Mouse (Mus musculus) cerebellum, adult 2 months (tissue): ENCODE measurements around the gene Hpca. TPM values are rescaled to one million over a fixed set of nuclear protein-coding genes. Genes with fewer than 3 reads are reported as not detected.

Experiments used
- DNase-seq, 2 experiments: peaks; one replicate each; pipeline ENCODE4 v3.0.0; 2021
- H3K27ac ChIP-seq: fragments of 200-500 bp; 2 replicates; pipeline ENCODE4 v1.5.1; 2012; ENCODE audit warnings: low read length, control low read depth, inconsistent platforms; ENCODE audit not compliant: insufficient read depth
- H3K27me3 ChIP-seq: fragments of 200-500 bp; 2 replicates; pipeline ENCODE4 v1.6.1; 2012; ENCODE audit warnings: inconsistent platforms, mild to moderate bottlenecking, low read length, moderate library complexity; ENCODE audit not compliant: control insufficient read depth, insufficient read depth
- H3K4me1 ChIP-seq: fragments of 200-500 bp; 2 replicates; pipeline ENCODE4 v1.6.1; 2011; ENCODE audit warnings: low read length; ENCODE audit not compliant: control insufficient read depth, insufficient read depth
- H3K4me3 ChIP-seq: fragments of 200-500 bp; replicated peaks from 2 replicates; pipeline ENCODE3; 2011; ENCODE audit warnings: mild to moderate bottlenecking, low read depth, low read length, control low read depth; ENCODE audit not compliant: insufficient read depth
- CTCF ChIP-seq: fragments of 200-500 bp; IDR thresholded peaks from 2 replicates; pipeline ENCODE4 v1.5.1; 2011; ENCODE audit warnings: low read depth, mild to moderate bottlenecking, control low read depth, low read length, moderate library complexity, borderline replicate concordance; ENCODE audit not compliant: insufficient read depth
- POLR2A ChIP-seq: fragments of 200-500 bp; IDR thresholded peaks from 2 replicates; pipeline ENCODE4 v1.6.1; 2011; ENCODE audit warnings: low read length, control low read depth, borderline replicate concordance; ENCODE audit not compliant: insufficient read depth
- WGBS: fragments of 180-500 bp; shearing (Covaris S2); methylation state at CpG from one replicate; pipeline ENCODE4 v1.1.7; 2018; 5-methylcytosine and 5-hydroxymethylcytosine counted together
- polyA plus RNA-seq: library from polyadenylated mRNA; depleted of rRNA; stranded (reverse); fragments of >200 nt; gene quantifications from 2 replicates; pipeline ENCODE4 v1.2.3, GENCODE M21; 2012

Hpca gene
- polyA plus RNA-seq, 1 experiment, result 176 TPM

DNA sequence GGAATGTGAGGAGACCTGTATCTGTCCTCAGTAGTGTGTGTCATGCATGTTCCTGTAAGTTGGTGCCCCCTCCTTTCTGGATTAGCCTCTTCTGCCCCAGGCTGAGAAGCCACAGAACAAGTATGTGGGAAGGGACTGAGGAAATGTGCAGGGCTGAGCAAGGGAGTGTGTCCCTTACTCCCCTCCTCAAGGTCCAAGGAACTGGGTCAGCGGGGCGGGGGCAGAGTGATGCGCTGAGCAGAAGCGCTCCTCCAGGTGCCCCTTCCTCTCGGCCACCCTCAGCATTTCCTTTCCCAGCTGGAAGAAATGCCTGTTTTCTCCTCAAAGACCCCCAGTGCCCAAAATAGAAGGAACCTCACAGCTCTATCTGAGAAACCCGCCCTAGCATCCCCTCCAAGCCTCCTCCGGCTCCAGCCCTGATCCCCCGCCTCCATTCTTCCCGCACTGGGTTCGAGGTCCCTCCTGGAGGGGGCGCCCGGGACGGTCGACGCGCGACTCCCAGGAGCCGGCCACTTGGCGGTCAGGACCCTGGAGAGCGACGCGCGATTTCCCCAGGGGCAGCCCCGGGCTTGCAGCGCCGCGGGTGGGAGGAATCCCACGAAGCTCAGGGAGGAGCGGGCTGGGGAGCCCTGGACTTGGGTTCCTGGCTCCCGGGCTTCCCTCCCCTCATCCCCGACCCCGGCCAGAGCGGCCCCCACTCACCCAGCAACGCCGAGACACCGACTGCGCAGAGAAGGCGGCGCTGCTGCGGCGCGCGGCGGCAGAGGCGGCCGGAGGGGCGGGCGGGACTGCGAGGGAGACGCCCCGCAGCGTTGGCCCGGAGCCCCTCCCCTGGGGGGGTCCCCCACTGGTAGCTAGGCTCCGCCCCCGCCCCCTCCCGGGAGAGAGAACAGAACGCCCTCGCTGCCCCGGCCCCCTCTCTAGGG lies 1.1 kb downstream of the Hpca start:
- no peaks in the 10 kb centered on the region for H3K27me3 ChIP-seq
- peak overlapping the region; percentile 55 for H3K4me3 ChIP-seq
- DNase-seq, result peak in 1 of 2 experiments; percentile 48
- 3% methylated on average over 55 of the region's 59 CpGs for whole genome bisulfite sequencing
- H3K4me1 ChIP-seq, result peaks cover 15% of the 10 kb centered on the region
- TF ChIP-seq POLR2A (no peak), CTCF (no peak)
- no peak overlapping the region for H3K27ac ChIP-seq

DNA sequence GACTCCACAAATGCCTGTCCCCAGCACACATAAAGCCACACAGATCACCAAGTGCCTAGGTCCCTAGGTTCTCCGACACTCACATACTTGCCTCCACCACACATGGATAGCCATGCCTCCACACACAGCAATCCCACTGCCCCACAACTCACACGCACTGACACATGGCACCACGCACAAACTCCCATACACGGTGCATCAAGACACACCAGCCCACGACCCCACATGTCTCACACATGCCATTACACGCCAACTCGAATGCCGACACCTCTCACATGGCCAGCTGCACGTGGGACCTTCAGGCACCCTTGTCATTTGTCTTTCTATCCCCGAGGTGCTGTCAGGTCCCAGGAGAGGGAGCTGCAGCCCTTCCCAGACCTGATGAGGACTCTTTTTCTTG lies 2.1 kb downstream of the Hpca start:
- peaks cover 13% of the 10 kb centered on the region for H3K4me1 ChIP-seq
- H3K4me3 ChIP-seq, result no peak overlapping the region
- H3K27ac ChIP-seq, result no peak overlapping the region
- no peaks in the 10 kb centered on the region for H3K27me3 ChIP-seq
- 76% methylated on average over 10 of the region's 10 CpGs for WGBS
- no peak for DNase-seq
- no peak for TF ChIP-seq CTCF
- TF ChIP-seq POLR2A, result no peak

DNA sequence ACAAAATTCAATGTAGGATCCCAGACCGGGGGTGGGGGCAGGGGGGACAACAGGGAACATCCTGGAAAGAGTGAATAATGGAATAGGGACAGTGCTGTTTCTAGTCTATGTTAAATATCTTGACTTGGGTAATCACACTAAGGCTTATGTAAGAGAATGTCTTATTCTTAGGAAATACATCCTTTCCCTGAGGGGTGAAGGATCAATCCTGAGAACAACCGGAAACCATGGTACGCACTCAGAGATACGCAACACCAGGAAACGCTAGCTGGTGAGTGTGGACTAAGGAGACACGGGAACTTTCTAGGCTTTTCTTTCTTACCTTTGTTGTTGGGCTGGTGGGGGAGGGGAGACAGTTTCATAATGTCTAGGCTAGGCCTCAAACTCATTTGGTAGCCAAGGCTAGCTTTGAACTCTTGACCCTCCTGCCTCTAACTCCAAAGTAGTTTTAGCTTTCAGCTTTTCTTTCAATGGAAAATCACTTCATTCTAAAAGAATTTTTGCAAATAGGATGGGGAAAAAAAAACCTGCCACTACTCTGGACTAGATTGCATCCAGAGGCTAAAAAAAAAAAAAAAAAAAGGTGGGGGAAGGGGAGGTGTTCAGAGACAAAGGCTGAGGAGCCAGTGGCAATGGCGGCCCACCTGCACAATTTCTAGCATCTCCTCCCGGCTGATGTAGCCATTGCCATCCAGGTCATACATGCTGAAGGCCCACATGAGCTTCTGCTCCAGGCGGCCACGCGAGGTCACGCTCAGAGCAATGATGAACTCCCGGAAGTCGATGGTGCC lies 3.9 kb downstream of the Hpca start:
- no peaks in the 10 kb centered on the region for H3K27me3 ChIP-seq
- H3K4me1 ChIP-seq, result peaks cover 10% of the 10 kb centered on the region; the same call in 1 of the 2 replicates
- 91% methylated on average over 14 of the region's 14 CpGs for WGBS
- no peak overlapping the region for H3K27ac ChIP-seq
- no peak for DNase-seq
- no peak overlapping the region for H3K4me3 ChIP-seq
- no peak for TF ChIP-seq CTCF
- no peak for TF ChIP-seq POLR2A

DNA sequence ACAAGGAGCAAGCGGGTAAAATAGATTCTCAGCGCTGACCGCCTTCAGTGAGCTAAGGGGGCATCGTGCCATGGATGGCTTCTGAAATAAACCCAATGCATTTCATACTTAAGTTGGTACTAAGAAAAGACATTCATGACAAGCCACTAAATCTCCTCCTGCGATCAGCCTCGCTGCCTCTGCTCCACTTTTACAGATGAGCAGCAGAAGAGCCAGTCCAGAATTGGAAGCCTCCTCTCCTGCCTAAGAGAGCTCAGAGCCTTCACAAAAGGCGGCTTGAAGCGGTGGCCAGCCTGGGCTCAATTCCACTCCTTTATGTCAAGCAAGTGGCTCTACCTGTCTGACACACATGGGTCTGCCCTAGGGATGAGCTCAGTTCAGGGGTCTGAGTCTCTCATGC lies 5.1 kb downstream of the Hpca start:
- no peak overlapping the region for H3K27ac ChIP-seq
- H3K4me3 ChIP-seq, result no peak overlapping the region
- 91% methylated on average over 8 of the region's 8 CpGs for WGBS

DNA sequence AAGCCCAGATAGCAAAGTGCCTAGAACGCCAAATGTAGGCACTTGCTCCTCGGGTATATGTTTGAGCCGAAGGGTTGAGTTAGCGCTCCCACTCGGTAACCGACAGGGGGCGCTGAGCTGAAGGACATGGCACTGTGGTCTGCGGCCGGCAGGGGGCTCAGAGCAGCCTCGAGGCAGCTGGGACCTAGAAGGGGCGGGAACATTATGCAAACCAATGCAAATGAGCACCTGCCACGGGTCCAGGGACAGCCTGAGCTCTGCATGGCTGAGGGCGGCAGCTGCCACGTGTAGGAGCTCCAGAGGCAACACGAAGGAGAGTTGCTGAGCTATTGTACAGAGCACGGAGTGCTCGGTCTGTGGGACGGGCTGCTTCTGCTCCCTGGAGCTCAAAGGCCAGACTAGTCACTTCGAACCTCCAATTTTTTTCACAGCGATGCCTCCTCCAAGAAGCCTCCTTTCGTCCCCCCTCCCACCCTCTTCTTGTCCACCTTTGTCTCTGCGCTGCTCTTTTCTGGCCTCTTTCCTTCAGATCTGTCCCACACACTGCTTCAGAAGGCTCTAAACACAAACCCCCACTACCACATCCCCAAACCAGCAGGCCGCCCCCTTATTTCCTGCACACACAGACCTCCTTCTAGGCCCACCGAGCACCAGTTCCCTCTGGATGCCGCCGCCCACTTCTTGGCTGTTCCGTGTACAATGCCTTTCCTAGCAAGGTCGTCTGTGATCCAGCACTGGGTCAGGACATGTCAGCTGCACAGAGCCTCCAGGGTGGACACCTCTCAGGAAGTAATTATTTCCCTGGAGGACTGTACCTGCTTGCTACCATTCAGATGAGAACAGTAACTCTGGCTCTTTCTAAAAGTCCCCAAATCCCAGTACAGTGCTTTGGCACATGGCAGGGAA lies 8.5 kb downstream of the Hpca start:
- DNase-seq, result peak; percentile 80 to 82
- peak; percentile 97 for TF ChIP-seq CTCF
- no peak for TF ChIP-seq POLR2A
- H3K4me1 ChIP-seq, result no peaks in the 10 kb centered on the region
- no peak overlapping the region for H3K4me3 ChIP-seq
- no peaks in the 10 kb centered on the region for H3K27me3 ChIP-seq
- WGBS, result 21% methylated on average over 28 of the region's 28 CpGs
- no peak overlapping the region for H3K27ac ChIP-seq

More for the DNA sequence above, 5.1 kb downstream of the Hpca start:
- TF ChIP-seq POLR2A (no peak), CTCF (no peak)
- Histone ChIP-seq H3K4me1 (peaks cover 3% of the 10 kb centered on the region; the same call in 1 of the 2 replicates), H3K27me3 (no peaks in the 10 kb centered on the region)
- DNase-seq, result no peak

DNA sequence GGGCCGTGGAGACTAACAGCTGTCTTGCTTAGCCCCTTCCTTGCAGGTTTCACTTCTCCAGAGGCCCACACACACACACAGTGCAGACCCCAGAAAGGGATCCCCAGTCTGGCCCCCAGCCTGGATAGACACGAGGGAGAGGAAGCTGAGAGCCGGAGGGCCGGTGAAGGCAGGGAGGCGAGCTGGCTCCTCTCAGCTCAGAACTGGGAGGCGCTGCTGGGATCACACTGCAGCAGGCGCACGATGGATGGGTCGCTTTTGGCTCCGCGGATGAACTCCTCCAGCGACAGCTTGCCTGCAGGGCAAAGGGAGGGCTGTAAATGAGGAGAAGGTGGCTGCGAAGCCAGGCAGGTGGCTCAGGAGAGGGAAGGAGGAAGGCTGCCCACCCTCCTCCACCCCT lies 9.6 kb downstream of the Hpca start:
- no peak for TF ChIP-seq CTCF
- no peak for TF ChIP-seq POLR2A
- no peak for DNase-seq
- Histone ChIP-seq H3K4me3 (peak overlapping the region; percentile 12), H3K27me3 (no peaks in the 10 kb centered on the region), H3K4me1 (no peaks in the 10 kb centered on the region), H3K27ac (no peak overlapping the region)
- WGBS, result 10% methylated on average over 13 of the region's 13 CpGs

DNA sequence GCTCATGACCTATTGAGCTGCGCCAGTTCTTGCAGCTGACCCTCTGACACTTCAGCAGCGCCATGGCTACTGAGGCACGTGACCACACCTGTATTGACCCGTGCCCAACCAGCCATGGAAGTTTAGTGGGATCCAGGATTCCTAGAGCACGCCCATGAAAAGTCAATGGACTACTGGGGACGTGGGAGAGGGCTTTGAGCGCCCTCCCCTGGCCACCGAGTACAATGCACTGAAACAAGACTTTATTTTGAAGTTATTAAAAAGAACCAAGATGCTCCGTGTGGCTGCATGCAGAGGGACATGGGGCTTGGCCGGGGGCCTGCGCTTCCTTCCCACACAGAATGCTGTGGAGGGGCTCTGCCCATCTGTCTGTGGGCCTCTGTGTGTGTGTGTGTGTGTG lies 10.5 kb downstream of the Hpca start:
- no peaks in the 10 kb centered on the region for H3K27me3 ChIP-seq
- 44% methylated on average over 11 of the region's 11 CpGs for WGBS
- H3K4me3 ChIP-seq, result no peak overlapping the region
- no peaks in the 10 kb centered on the region for H3K4me1 ChIP-seq
- DNase-seq, result no peak
- no peak overlapping the region for H3K27ac ChIP-seq
- TF ChIP-seq POLR2A (no peak), CTCF (peak; percentile 53; the same call in 1 of the 2 replicates)
